Mouse (Mus musculus) limb, embryonic 14.5 days (tissue): ENCODE data around the gene Olfr1218. TPM values are rescaled to one million over a fixed set of nuclear protein-coding genes. Genes with fewer than 3 reads are reported as not detected.
"Not testable (repeated sequence)": the region's sequence is repeated elsewhere in the genome, so short reads cannot be mapped to it uniquely, and the experiment has no call there.

ENCODE experiments used
- ATAC-seq: fragments of 200-750 bp; cut with Nextera tagmentation; 2 replicates; pipeline ENCODE4 v1.8.0; 2017; ENCODE audit warnings: low read depth, moderate number of reproducible peaks, moderate TSS enrichment; ENCODE audit not compliant: low FRiP score
- DNase-seq: peaks from one replicate; pipeline ENCODE4 v3.0.0-alpha.2; 2015; ENCODE audit warnings: low spot score
- H3K27ac ChIP-seq: fragments of 300-500 bp; sonication (generic); replicated peaks from 2 replicates; pipeline ENCODE4 v1.5.1; 2014; ENCODE audit warnings: low read depth, mild to moderate bottlenecking, low read length, moderate library complexity, mixed read lengths
- H3K27me3 ChIP-seq: fragments of 300-500 bp; sonication (generic); 2 replicates; pipeline ENCODE4 v1.6.1; 2014; ENCODE audit warnings: low read length, mixed read lengths; ENCODE audit not compliant: control insufficient read depth, insufficient read depth
- H3K36me3 ChIP-seq: fragments of 300-500 bp; sonication (generic); 2 replicates; pipeline ENCODE4 v1.6.1; 2014; ENCODE audit warnings: mild to moderate bottlenecking, low read length, moderate library complexity, mixed read lengths; ENCODE audit not compliant: control insufficient read depth, insufficient read depth
- H3K4me1 ChIP-seq: fragments of 300-500 bp; sonication (generic); 2 replicates; pipeline ENCODE4 v1.6.1; 2014; ENCODE audit warnings: antibody characterized with exemption, low read length, mixed read lengths; ENCODE audit not compliant: control insufficient read depth, insufficient read depth
- H3K4me2 ChIP-seq: fragments of 300-500 bp; sonication (generic); replicated peaks from 2 replicates; pipeline ENCODE4 v1.6.1; 2014; ENCODE audit warnings: low read depth, mild to moderate bottlenecking, low read length, moderate library complexity; ENCODE audit not compliant: severe bottlenecking
- H3K4me3 ChIP-seq: fragments of 300-500 bp; sonication (generic); replicated peaks from 2 replicates; pipeline ENCODE4 v1.5.1; 2014; ENCODE audit warnings: low read length
- H3K9ac ChIP-seq: fragments of 300-500 bp; sonication (generic); 2 replicates; pipeline ENCODE4 v1.6.1; 2014; ENCODE audit warnings: mild to moderate bottlenecking, low read depth, low read length, moderate library complexity; ENCODE audit not compliant: severe bottlenecking
- H3K9me3 ChIP-seq: fragments of 300-500 bp; sonication (generic); 2 replicates; pipeline ENCODE4 v1.6.1; 2016; ENCODE audit warnings: low read length; ENCODE audit not compliant: control insufficient read depth
- POLR2A ChIP-seq: fragments of 200-500 bp; IDR thresholded peaks from 2 replicates; pipeline ENCODE4 v1.8.0; 2012; ENCODE audit warnings: inconsistent platforms, mild to moderate bottlenecking, moderate library complexity, borderline replicate concordance; ENCODE audit not compliant: insufficient read depth, insufficient read length; ENCODE audit errors: extremely low read depth
- WGBS: fragments of 180-500 bp; shearing (Covaris S2); extraction: QIAGEN DNeasy Blood & Tissue Kit; methylation state at CpG from one replicate; pipeline ENCODE4 v1.1.7; 2014; 5-methylcytosine and 5-hydroxymethylcytosine counted together
- polyA plus RNA-seq, 2 experiments: library from polyadenylated mRNA; depleted of rRNA in 1 of 2; stranded (reverse) in 1 of 2; unstranded in 1 of 2; fragments of >200 nt; fragmentation: Nextera tagmentation in 1 of 2; extraction: Ambion mirVana in 1 of 2; gene quantifications; 2 replicates each; pipeline versions ENCODE4 v1.2.1 to v1.2.3; 2012 to 2014

Olfr1218 gene
- polyA plus RNA-seq, 2 experiments, result not detected

- H3K27ac ChIP-seq, result no peak within 1 kb of the TSS
- no peaks in the 10 kb centered on the region for H3K36me3 ChIP-seq
- TF ChIP-seq POLR2A, result no peak
- H3K9ac ChIP-seq, result no peak within 1 kb of the TSS
- H3K9me3 ChIP-seq, result no peaks in the 10 kb centered on the region
- no peak within 1 kb of the TSS for H3K4me2 ChIP-seq
- H3K4me3 ChIP-seq, result no peak within 1 kb of the TSS
- DNase-seq, result no peak
- ATAC-seq, result no peak
- 60% methylated on average over 2 of the region's 2 CpGs for WGBS
- no peaks in the 10 kb centered on the region for H3K27me3 ChIP-seq
- H3K4me1 ChIP-seq, result no peaks in the 10 kb centered on the region
Measured at GRCm38 (mm10) chr2:89031965-89032364, 29.0 kb downstream of the Olfr1218 start, which contains the start of gene Olfr1217. TSS of gene Olfr1217 (minus strand) at chr2:89032065.

DNA sequence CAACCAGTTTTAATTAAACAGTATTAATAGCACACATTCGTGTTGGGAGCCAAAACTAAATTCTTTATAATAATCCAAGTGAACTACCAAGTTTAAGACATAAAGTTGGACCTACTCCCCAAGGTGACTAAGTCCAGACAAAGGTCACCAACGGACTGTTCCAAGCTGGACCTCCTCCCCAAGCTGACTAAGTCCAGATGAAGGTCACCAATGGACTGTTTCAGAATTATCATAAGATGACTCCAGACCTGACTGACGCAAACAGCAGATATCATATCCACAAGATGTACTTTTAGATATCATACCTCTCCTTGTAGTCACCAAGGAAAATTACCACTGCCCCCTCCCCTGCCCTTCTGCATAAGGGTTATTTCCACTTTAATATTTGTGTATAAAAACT is 39.6 kb downstream of the Olfr1218 start:
- not testable (repeated sequence) for H3K27me3 ChIP-seq, H3K9ac ChIP-seq
- WGBS, result 70% methylated on average over 3 of the region's 3 CpGs

GRCm38 (mm10) chr2:89018240-89018639 is 42.7 kb downstream of the Olfr1218 start, which contains the start of gene Olfr1216:
TSS of gene Olfr1216 (minus strand) at chr2:89018340.
- no peaks in the 10 kb centered on the region for H3K9me3 ChIP-seq
- no peaks in the 10 kb centered on the region for H3K27me3 ChIP-seq
- H3K4me3 ChIP-seq, result no peak within 1 kb of the TSS
- DNase-seq (no peak), ATAC-seq (no peak)
- H3K4me2 ChIP-seq, result no peak within 1 kb of the TSS
- no peak within 1 kb of the TSS for H3K9ac ChIP-seq
- H3K4me1 ChIP-seq, result no peaks in the 10 kb centered on the region
- no peak for TF ChIP-seq POLR2A
- 80% methylated on average over 1 of the region's 1 CpGs for WGBS
- no peak within 1 kb of the TSS for H3K27ac ChIP-seq
- H3K36me3 ChIP-seq, result no peaks in the 10 kb centered on the region

More for the DNA sequence above, 39.6 kb downstream of the Olfr1218 start:
- H3K9me3 ChIP-seq, ATAC-seq, H3K27ac ChIP-seq, H3K4me2 ChIP-seq, H3K4me3 ChIP-seq, DNase-seq, H3K36me3 ChIP-seq, H3K4me1 ChIP-seq: not testable (repeated sequence)

- no peak for TF ChIP-seq POLR2A
Measured at GRCm38 (mm10) chr2:89006873-89007272, 54.1 kb downstream of the Olfr1218 start, which contains the start of gene Olfr1215. TSS of gene Olfr1215 (minus strand) at chr2:89006973.

More at GRCm38 (mm10) chr2:89006873-89007272, 54.1 kb downstream of the Olfr1218 start, which contains the start of gene Olfr1215:
- Histone ChIP-seq H3K9ac (no peak within 1 kb of the TSS), H3K4me3 (no peak within 1 kb of the TSS), H3K4me2 (no peak within 1 kb of the TSS), H3K27me3 (no peaks in the 10 kb centered on the region), H3K36me3 (no peaks in the 10 kb centered on the region), H3K27ac (no peak within 1 kb of the TSS), H3K9me3 (no peaks in the 10 kb centered on the region), H3K4me1 (no peaks in the 10 kb centered on the region)
- WGBS, result 75% methylated on average over 2 of the region's 2 CpGs
- no peak for ATAC-seq
- DNase-seq, result no peak

Other genes with a start within 250 kb of the Olfr1218 start
- not detected in 2 replicates for gene Olfr1202, start 246.7 kb downstream of the Olfr1218 start, polyA plus RNA-seq (2012; rRNA removed)
- gene Olfr1202, start 246.7 kb downstream of the Olfr1218 start, polyA plus RNA-seq (2014; fragmentation: Nextera tagmentation; extraction: Ambion mirVana), result not detected in 2 replicates
- not detected in 2 replicates for gene Olfr1205, start 231.4 kb downstream of the Olfr1218 start, polyA plus RNA-seq (2012; rRNA removed)
- not detected in 2 replicates for gene Olfr1205, start 231.4 kb downstream of the Olfr1218 start, polyA plus RNA-seq (2014; fragmentation: Nextera tagmentation; extraction: Ambion mirVana)
- not detected in 2 replicates for gene Olfr1204, start 211.9 kb downstream of the Olfr1218 start, polyA plus RNA-seq (2012; rRNA removed)
- gene Olfr1204, start 211.9 kb downstream of the Olfr1218 start, polyA plus RNA-seq (2014; fragmentation: Nextera tagmentation; extraction: Ambion mirVana), result not detected in 2 replicates
- not detected in 2 replicates for gene Olfr1206, start 198.0 kb downstream of the Olfr1218 start, polyA plus RNA-seq (2012; rRNA removed)
- not detected in 2 replicates for gene Olfr1206, start 198.0 kb downstream of the Olfr1218 start, polyA plus RNA-seq (2014; fragmentation: Nextera tagmentation; extraction: Ambion mirVana)
- gene Olfr1208, start 158.9 kb downstream of the Olfr1218 start, polyA plus RNA-seq (2012; rRNA removed), result not detected in 2 replicates
- gene Olfr1208, start 158.9 kb downstream of the Olfr1218 start, polyA plus RNA-seq (2014; fragmentation: Nextera tagmentation; extraction: Ambion mirVana), result not detected in 2 replicates
- not detected in 2 replicates for gene Olfr1209, start 146.0 kb downstream of the Olfr1218 start, polyA plus RNA-seq (2012; rRNA removed)
- not detected in 2 replicates for gene Olfr1209, start 146.0 kb downstream of the Olfr1218 start, polyA plus RNA-seq (2014; fragmentation: Nextera tagmentation; extraction: Ambion mirVana)
- not detected in 2 replicates for gene Olfr1211, start 123.1 kb downstream of the Olfr1218 start, polyA plus RNA-seq (2012; rRNA removed)
- not detected in 2 replicates for gene Olfr1211, start 123.1 kb downstream of the Olfr1218 start, polyA plus RNA-seq (2014; fragmentation: Nextera tagmentation; extraction: Ambion mirVana)
- gene Olfr1212, start 107.2 kb downstream of the Olfr1218 start, polyA plus RNA-seq (2012; rRNA removed), result not detected in 2 replicates
- gene Olfr1212, start 107.2 kb downstream of the Olfr1218 start, polyA plus RNA-seq (2014; fragmentation: Nextera tagmentation; extraction: Ambion mirVana), result not detected in 2 replicates
- gene Gm13762, start 80.9 kb downstream of the Olfr1218 start, polyA plus RNA-seq (2012; rRNA removed), result not detected in 2 replicates
- gene Gm13762, start 80.9 kb downstream of the Olfr1218 start, polyA plus RNA-seq (2014; fragmentation: Nextera tagmentation; extraction: Ambion mirVana), result not detected in 2 replicates
- gene Olfr1214, start 68.5 kb downstream of the Olfr1218 start, polyA plus RNA-seq (2012; rRNA removed), result not detected in 2 replicates
- not detected in 2 replicates for gene Olfr1214, start 68.5 kb downstream of the Olfr1218 start, polyA plus RNA-seq (2014; fragmentation: Nextera tagmentation; extraction: Ambion mirVana)
- gene Olfr1215, start 54.2 kb downstream of the Olfr1218 start, polyA plus RNA-seq (2012; rRNA removed), result not detected in 2 replicates
- gene Olfr1215, start 54.2 kb downstream of the Olfr1218 start, polyA plus RNA-seq (2014; fragmentation: Nextera tagmentation; extraction: Ambion mirVana), result not detected in 2 replicates
- gene Olfr1216, start 42.8 kb downstream of the Olfr1218 start, polyA plus RNA-seq (2012; rRNA removed), result not detected in 2 replicates
- gene Olfr1216, start 42.8 kb downstream of the Olfr1218 start, polyA plus RNA-seq (2014; fragmentation: Nextera tagmentation; extraction: Ambion mirVana), result not detected in 2 replicates
- not detected in 2 replicates for gene Olfr1217, start 29.1 kb downstream of the Olfr1218 start, polyA plus RNA-seq (2012; rRNA removed)
- not detected in 2 replicates for gene Olfr1217, start 29.1 kb downstream of the Olfr1218 start, polyA plus RNA-seq (2014; fragmentation: Nextera tagmentation; extraction: Ambion mirVana)
- gene Olfr1219, start 22.3 kb upstream of the Olfr1218 start, polyA plus RNA-seq (2012; rRNA removed), result not detected in 2 replicates
- not detected in 2 replicates for gene Olfr1219, start 22.3 kb upstream of the Olfr1218 start, polyA plus RNA-seq (2014; fragmentation: Nextera tagmentation; extraction: Ambion mirVana)
- not detected in 2 replicates for gene Olfr1220, start 45.6 kb upstream of the Olfr1218 start, polyA plus RNA-seq (2012; rRNA removed)
- not detected in 2 replicates for gene Olfr1220, start 45.6 kb upstream of the Olfr1218 start, polyA plus RNA-seq (2014; fragmentation: Nextera tagmentation; extraction: Ambion mirVana)
- not detected in 2 replicates for gene Olfr1221, start 56.1 kb upstream of the Olfr1218 start, polyA plus RNA-seq (2012; rRNA removed)
- not detected in 2 replicates for gene Olfr1221, start 56.1 kb upstream of the Olfr1218 start, polyA plus RNA-seq (2014; fragmentation: Nextera tagmentation; extraction: Ambion mirVana)
- gene Olfr1222, start 71.9 kb upstream of the Olfr1218 start, polyA plus RNA-seq (2012; rRNA removed), result not detected in 2 replicates
- not detected in 2 replicates for gene Olfr1222, start 71.9 kb upstream of the Olfr1218 start, polyA plus RNA-seq (2014; fragmentation: Nextera tagmentation; extraction: Ambion mirVana)
- not detected in 2 replicates for gene Olfr1223, start 90.4 kb upstream of the Olfr1218 start, polyA plus RNA-seq (2012; rRNA removed)
- not detected in 2 replicates for gene Olfr1223, start 90.4 kb upstream of the Olfr1218 start, polyA plus RNA-seq (2014; fragmentation: Nextera tagmentation; extraction: Ambion mirVana)
- gene Olfr1224-ps1, start 102.9 kb upstream of the Olfr1218 start, polyA plus RNA-seq (2012; rRNA removed), result not detected in 2 replicates
- not detected in 2 replicates for gene Olfr1224-ps1, start 102.9 kb upstream of the Olfr1218 start, polyA plus RNA-seq (2014; fragmentation: Nextera tagmentation; extraction: Ambion mirVana)
- not detected in 2 replicates for gene Olfr1225, start 113.5 kb upstream of the Olfr1218 start, polyA plus RNA-seq (2012; rRNA removed)
- gene Olfr1225, start 113.5 kb upstream of the Olfr1218 start, polyA plus RNA-seq (2014; fragmentation: Nextera tagmentation; extraction: Ambion mirVana), result not detected in 2 replicates
- not detected in 2 replicates for gene Olfr1226, start 138.9 kb upstream of the Olfr1218 start, polyA plus RNA-seq (2012; rRNA removed)
- not detected in 2 replicates for gene Olfr1226, start 138.9 kb upstream of the Olfr1218 start, polyA plus RNA-seq (2014; fragmentation: Nextera tagmentation; extraction: Ambion mirVana)
- not detected in 2 replicates for gene Olfr1228, start 192.9 kb upstream of the Olfr1218 start, polyA plus RNA-seq (2012; rRNA removed)
- gene Olfr1228, start 192.9 kb upstream of the Olfr1218 start, polyA plus RNA-seq (2014; fragmentation: Nextera tagmentation; extraction: Ambion mirVana), result not detected in 2 replicates
- gene Olfr1229, start 226.8 kb upstream of the Olfr1218 start, polyA plus RNA-seq (2012; rRNA removed), result not detected in 2 replicates
- not detected in 2 replicates for gene Olfr1229, start 226.8 kb upstream of the Olfr1218 start, polyA plus RNA-seq (2014; fragmentation: Nextera tagmentation; extraction: Ambion mirVana)
- gene Olfr1230, start 236.1 kb upstream of the Olfr1218 start, polyA plus RNA-seq (2012; rRNA removed), result not detected in 2 replicates
- gene Olfr1230, start 236.1 kb upstream of the Olfr1218 start, polyA plus RNA-seq (2014; fragmentation: Nextera tagmentation; extraction: Ambion mirVana), result not detected in 2 replicates
- gene Olfr1231, start 245.9 kb upstream of the Olfr1218 start, polyA plus RNA-seq (2012; rRNA removed), result not detected in 2 replicates
- gene Olfr1231, start 245.9 kb upstream of the Olfr1218 start, polyA plus RNA-seq (2014; fragmentation: Nextera tagmentation; extraction: Ambion mirVana), result not detected in 2 replicates